Mouse (Mus musculus) bone marrow, adult 2 months (tissue): ENCODE results near the gene Elf1. TPM values are rescaled to one million over a fixed set of nuclear protein-coding genes. Genes with fewer than 3 reads are reported as not detected.

Experiments
- H3K27ac ChIP-seq: fragments of 200-500 bp; 2 replicates; pipeline ENCODE4 v1.5.1; 2012; ENCODE audit warnings: low read depth, mild to moderate bottlenecking, control low read depth, inconsistent platforms, low read length; ENCODE audit not compliant: control insufficient read depth, poor library complexity, insufficient read depth
- H3K4me1 ChIP-seq: fragments of 200-500 bp; 2 replicates; pipeline ENCODE4 v1.6.1; 2011; ENCODE audit warnings: low read length; ENCODE audit not compliant: control insufficient read depth, insufficient read depth
- H3K4me3 ChIP-seq: fragments of 200-500 bp; replicated peaks from 2 replicates; pipeline ENCODE3; 2011; ENCODE audit warnings: mild to moderate bottlenecking, low read depth, low read length, control low read depth; ENCODE audit not compliant: control insufficient read depth
- CTCF ChIP-seq: fragments of 200-500 bp; IDR thresholded peaks from 2 replicates; pipeline ENCODE4 v1.5.1; 2011; ENCODE audit warnings: low read length, control low read depth; ENCODE audit not compliant: control insufficient read depth, insufficient read depth
- POLR2A ChIP-seq: fragments of 200-500 bp; IDR thresholded peaks from 2 replicates; pipeline ENCODE4 v1.6.1; 2011; ENCODE audit warnings: low read depth, mild to moderate bottlenecking, control low read depth, low read length, borderline replicate concordance; ENCODE audit not compliant: control insufficient read depth
- WGBS: fragments of 180-500 bp; shearing (Covaris S2); methylation state at CpG from one replicate; pipeline ENCODE4 v1.1.7; 2018; 5-methylcytosine and 5-hydroxymethylcytosine counted together
- polyA plus RNA-seq: library from polyadenylated mRNA; stranded (reverse); fragments of >200 nt; gene quantifications from 2 replicates; pipeline ENCODE4 v1.2.4, GENCODE M21; 2011; ENCODE audit warnings: low replicate concordance; ENCODE audit not compliant: missing spikeins, insufficient read depth, insufficient read length

Elf1 gene
- polyA plus RNA-seq, 1 experiment, result 22.6 TPM

GRCm38 (mm10) chr14:79541606-79542005, 60.6 kb downstream of the Elf1 start:
- no peak for TF ChIP-seq POLR2A
- no peak for TF ChIP-seq CTCF
- no peak overlapping the region for H3K4me3 ChIP-seq
- peaks cover 5% of the 10 kb centered on the region for H3K4me1 ChIP-seq
- no peak overlapping the region for H3K27ac ChIP-seq

- peak overlapping the region; percentile 13; the same call in 1 of the 2 replicates for H3K27ac ChIP-seq
- peaks cover 3% of the 10 kb centered on the region for H3K4me1 ChIP-seq
- no peak overlapping the region for H3K4me3 ChIP-seq
- 28% methylated on average over 7 of the region's 7 CpGs for WGBS
- TF ChIP-seq CTCF (no peak), POLR2A (no peak)
Observed at GRCm38 (mm10) chr14:79549343-79549742, 68.3 kb downstream of the Elf1 start.

GRCm38 (mm10) chr14:79551929-79552328, 70.9 kb downstream of the Elf1 start:
- TF ChIP-seq POLR2A, result no peak
- TF ChIP-seq CTCF, result no peak
- no peak overlapping the region for H3K27ac ChIP-seq
- 59% methylated on average over 2 of the region's 2 CpGs for WGBS
- no peak overlapping the region for H3K4me3 ChIP-seq
- no peaks in the 10 kb centered on the region; the same call in 1 of the 2 replicates for H3K4me1 ChIP-seq

- Histone ChIP-seq H3K4me1 (no peaks in the 10 kb centered on the region; the same call in 1 of the 2 replicates), H3K27ac (no peak overlapping the region), H3K4me3 (no peak overlapping the region)
- 87% methylated on average over 1 of the region's 1 CpGs for WGBS
- TF ChIP-seq CTCF (no peak), POLR2A (no peak)
Observed at GRCm38 (mm10) chr14:79552854-79553253, 71.9 kb downstream of the Elf1 start.

GRCm38 (mm10) chr14:79557796-79558195, 76.8 kb downstream of the Elf1 start:
- Histone ChIP-seq H3K4me3 (no peak overlapping the region), H3K27ac (no peak overlapping the region), H3K4me1 (no peaks in the 10 kb centered on the region; the same call in none of the 2 replicates)
- TF ChIP-seq POLR2A (no peak), CTCF (no peak)
- 53% methylated on average over 1 of the region's 1 CpGs for WGBS

- 36% methylated on average over 5 of the region's 5 CpGs for WGBS
- Histone ChIP-seq H3K4me3 (no peak overlapping the region), H3K27ac (no peak overlapping the region), H3K4me1 (no peaks in the 10 kb centered on the region; the same call in none of the 2 replicates)
- TF ChIP-seq POLR2A (no peak), CTCF (peak; percentile 74)
Observed at GRCm38 (mm10) chr14:79562745-79563144, 81.8 kb downstream of the Elf1 start.

GRCm38 (mm10) chr14:79564784-79565183, 83.8 kb downstream of the Elf1 start:
- H3K4me3 ChIP-seq, result no peak overlapping the region
- H3K4me1 ChIP-seq, result no peaks in the 10 kb centered on the region
- peak; percentile 36; the same call in 1 of the 2 replicates for TF ChIP-seq CTCF
- TF ChIP-seq POLR2A, result no peak
- H3K27ac ChIP-seq, result no peak overlapping the region
- WGBS, result 82% methylated on average over 6 of the region's 6 CpGs

GRCm38 (mm10) chr14:79573482-79574191, 92.6 kb downstream of the Elf1 start:
- 91% methylated on average over 13 of the region's 13 CpGs for WGBS
- no peak overlapping the region for H3K27ac ChIP-seq
- no peak overlapping the region for H3K4me3 ChIP-seq
- H3K4me1 ChIP-seq, result no peaks in the 10 kb centered on the region
- TF ChIP-seq CTCF (no peak), POLR2A (no peak)

GRCm38 (mm10) chr14:79574361-79574760, 93.4 kb downstream of the Elf1 start:
- whole genome bisulfite sequencing, result 91% methylated on average over 1 of the region's 1 CpGs
- no peak overlapping the region for H3K27ac ChIP-seq
- TF ChIP-seq CTCF, result no peak
- no peak for TF ChIP-seq POLR2A
- H3K4me1 ChIP-seq, result no peaks in the 10 kb centered on the region
- no peak overlapping the region for H3K4me3 ChIP-seq
